Mouse (Mus musculus) G1E (cell line): ENCODE measurements around the gene Kif11. TPM values are rescaled to one million over a fixed set of nuclear protein-coding genes. Genes with fewer than 3 reads are reported as not detected.

Source experiments
- ATAC-seq: 2 replicates; pipeline ENCODE4 v1.8.0; 2016; ENCODE audit warnings: mild to moderate bottlenecking; ENCODE audit not compliant: insufficient number of reproducible peaks, poor library complexity, low FRiP score, severe bottlenecking; ENCODE audit errors: extremely low read depth
- DNase-seq: peaks from one replicate; pipeline ENCODE4 v3.0.0; 2012; ENCODE audit warnings: low spot score
- H3K27me3 ChIP-seq: 2 replicates; pipeline ENCODE4 v1.6.1; 2012; ENCODE audit warnings: mild to moderate bottlenecking, low read length, inconsistent platforms; ENCODE audit not compliant: insufficient read depth
- H3K36me3 ChIP-seq: replicated peaks from 2 replicates; pipeline ENCODE3; 2012; ENCODE audit warnings: mild to moderate bottlenecking, inconsistent platforms
- H3K4me1 ChIP-seq: 2 replicates; pipeline ENCODE4 v1.6.1; 2012; ENCODE audit warnings: low read depth, low read length, inconsistent platforms, mixed read lengths; ENCODE audit not compliant: insufficient read depth
- H3K4me3 ChIP-seq: 2 replicates; pipeline ENCODE4 v1.5.1; 2012; ENCODE audit warnings: low read depth, mild to moderate bottlenecking, inconsistent platforms, low read length, moderate library complexity, mixed read lengths
- H3K9me3 ChIP-seq: replicated peaks from 2 replicates; pipeline ENCODE4 v1.6.1; 2012; ENCODE audit warnings: inconsistent platforms
- CTCF ChIP-seq: IDR thresholded peaks from 2 replicates; pipeline ENCODE4 v1.5.1; 2012; ENCODE audit warnings: low read depth, low read length, inconsistent platforms, mixed read lengths
- GATA1 ChIP-seq: IDR thresholded peaks from 2 replicates; pipeline ENCODE4 v1.6.1; 2012; ENCODE audit warnings: borderline replicate concordance, low read length, inconsistent platforms, mixed read lengths
- GATA2 ChIP-seq: IDR thresholded peaks from 2 replicates; pipeline ENCODE4 v1.6.1; 2012; ENCODE audit warnings: low read depth, low read length, inconsistent platforms, borderline replicate concordance
- POLR2AphosphoS5 ChIP-seq: IDR thresholded peaks from 2 replicates; pipeline ENCODE4 v1.6.1; 2012; ENCODE audit warnings: low read depth, low read length, inconsistent platforms; ENCODE audit not compliant: insufficient replicate concordance
- TAL1 ChIP-seq: conservative IDR thresholded peaks from 2 replicates; pipeline ENCODE4 v1.6.1; 2012; ENCODE audit warnings: low read depth, low read length, inconsistent platforms, mixed read lengths
- polyA plus RNA-seq: library from polyadenylated mRNA; stranded (reverse); fragments of >175 nt; gene quantifications from 2 replicates; pipeline ENCODE4 v1.2.3, GENCODE M21; 2012
- total RNA-seq, 2 experiments: library from RNA; stranded (forward) in 1 of 2; stranded (reverse) in 1 of 2; fragments of 200-1000 nt in 1 of 2; fragments of >200 nt in 1 of 2; fragmentation: Nextera tagmentation in 1 of 2; gene quantifications; 2 replicates each; pipeline ENCODE4 v1.2.3; 2014 to 2017

Kif11 gene
- total and polyA plus RNA-seq, 3 experiments = 6.6 to 200 (median 177) TPM

- peaks cover 88% of the 10 kb centered on the region for H3K36me3 ChIP-seq
- no peaks in the 10 kb centered on the region for H3K27me3 ChIP-seq
- no peaks in the 10 kb centered on the region for H3K4me1 ChIP-seq
- ATAC-seq = no peak
- peaks cover 6% of the 10 kb centered on the region for H3K9me3 ChIP-seq
- TF ChIP-seq GATA1 (no peak), GATA2 (no peak), POLR2AphosphoS5 (no peak), TAL1 (no peak), CTCF (no peak)
- no peak overlapping the region for H3K4me3 ChIP-seq
- DNase-seq = no peak
These were observed 15.7 kb downstream of the Kif11 start for GRCm38 (mm10) chr19:37391869-37392268.

- H3K27me3 ChIP-seq = no peaks in the 10 kb centered on the region
These were observed 20.1 kb downstream of the Kif11 start for GRCm38 (mm10) chr19:37396279-37396678.

GRCm38 (mm10) chr19:37400936-37401335, 24.7 kb downstream of the Kif11 start:
- Histone ChIP-seq H3K36me3 (peaks cover 94% of the 10 kb centered on the region), H3K4me3 (no peak overlapping the region), H3K9me3 (no peaks in the 10 kb centered on the region), H3K27me3 (no peaks in the 10 kb centered on the region), H3K4me1 (0 out of 2 replicates have a peak, but pooled peaks cover 4% of the 10 kb centered on the region)
- ATAC-seq (no peak), DNase-seq (no peak)
- no peak for TF ChIP-seq POLR2AphosphoS5
- TF ChIP-seq CTCF = no peak
- TF ChIP-seq GATA1 = no peak
- TF ChIP-seq TAL1 = no peak
- no peak for TF ChIP-seq GATA2

More at GRCm38 (mm10) chr19:37396279-37396678, 20.1 kb downstream of the Kif11 start:
- no peak for TF ChIP-seq TAL1
- TF ChIP-seq CTCF = no peak
- TF ChIP-seq GATA1 = no peak
- no peak for TF ChIP-seq GATA2
- TF ChIP-seq POLR2AphosphoS5 = no peak
- DNase-seq = no peak
- Histone ChIP-seq H3K36me3 (peaks cover 95% of the 10 kb centered on the region), H3K4me1 (no peaks in the 10 kb centered on the region), H3K4me3 (no peak overlapping the region), H3K9me3 (peaks cover 6% of the 10 kb centered on the region)
- no peak for ATAC-seq

GRCm38 (mm10) chr19:37418294-37418693, 42.1 kb downstream of the Kif11 start:
- H3K27me3 ChIP-seq = no peaks in the 10 kb centered on the region
- no peak for DNase-seq
- peak; percentile 24; the same call in 1 of the 2 replicates for TF ChIP-seq CTCF
- TF ChIP-seq TAL1 = no peak
- TF ChIP-seq GATA2 = no peak
- no peak for TF ChIP-seq GATA1
- no peak for TF ChIP-seq POLR2AphosphoS5
- peaks cover 86% of the 10 kb centered on the region for H3K36me3 ChIP-seq
- H3K4me1 ChIP-seq = peaks cover 2% of the 10 kb centered on the region; the same call in 1 of the 2 replicates
- no peak; the same call in 1 of the 2 replicates for ATAC-seq
- H3K4me3 ChIP-seq = no peak overlapping the region
- no peaks in the 10 kb centered on the region for H3K9me3 ChIP-seq

- Histone ChIP-seq H3K36me3 (peaks cover 77% of the 10 kb centered on the region), H3K4me3 (no peak overlapping the region), H3K4me1 (peaks cover 2% of the 10 kb centered on the region; the same call in 1 of the 2 replicates), H3K27me3 (no peaks in the 10 kb centered on the region), H3K9me3 (no peaks in the 10 kb centered on the region)
- TF ChIP-seq CTCF (peak; percentile 56), GATA1 (no peak), TAL1 (no peak), GATA2 (no peak), POLR2AphosphoS5 (no peak)
- no peak; the same call in 1 of the 2 replicates for ATAC-seq
- no peak for DNase-seq
These were observed 43.4 kb downstream of the Kif11 start for GRCm38 (mm10) chr19:37419613-37420012.

- TF ChIP-seq CTCF = no peak
- TF ChIP-seq TAL1 = no peak
- TF ChIP-seq POLR2AphosphoS5 = no peak
- no peak for TF ChIP-seq GATA2
- no peak for TF ChIP-seq GATA1
- ATAC-seq (no peak), DNase-seq (no peak)
- Histone ChIP-seq H3K36me3 (peaks cover 25% of the 10 kb centered on the region), H3K9me3 (no peaks in the 10 kb centered on the region), H3K4me1 (peaks cover 22% of the 10 kb centered on the region), H3K4me3 (no peak overlapping the region), H3K27me3 (no peaks in the 10 kb centered on the region)
These were observed 52.4 kb downstream of the Kif11 start for GRCm38 (mm10) chr19:37428589-37428988.
